Mouse (Mus musculus) left cerebral cortex, postnatal 25 days (tissue): Measurements from ENCODE around the gene Trim13. TPM values are rescaled to one million over a fixed set of nuclear protein-coding genes. Genes with fewer than 3 reads are reported as not detected.
"Not testable (repeated sequence)": the region's sequence is repeated elsewhere in the genome, so short reads cannot be mapped to it uniquely, and the experiment has no call there.

ENCODE experiments used
- DNase-seq, 2 experiments: peaks; one replicate each; pipeline ENCODE4 v3.0.0; 2022; ENCODE audit warnings: low spot score in 2 of 2, mixed read lengths in 1 of 2
- intact Hi-C: fragments of 180-260 bp; cut with DNase I; formaldehyde crosslinking; loops from one replicate; pipeline ENCODE4 v1.15.1; 2025
- microRNA-seq, 2 experiments: library from miRNA; unstranded; fragments of <30 nt; microRNA quantifications; one replicate each; pipeline ENCODE4 v1.2.0; 2022
- total RNA-seq, 2 experiments: library from RNA; stranded (reverse); gene quantifications; 2 replicates each; pipeline ENCODE4 v1.2.3; 2021

The Trim13 gene
- total RNA-seq, 2 experiments from 2014 or later, result 11.6 to 12.2 TPM

- DNase-seq, intact Hi-C loops: not testable (repeated sequence)
These were observed 8.0 kb downstream of the Trim13 start for GRCm38 (mm10) chr14:61606088-61606487.

GRCm38 (mm10) chr14:61607157-61607556 lies 9.1 kb downstream of the Trim13 start, which contains the start of gene Kcnrg:
TSS of gene Kcnrg (plus strand) at chr14:61607457.
- DNase-seq, result no peak
- intact Hi-C loops, result no loop called here

DNA sequence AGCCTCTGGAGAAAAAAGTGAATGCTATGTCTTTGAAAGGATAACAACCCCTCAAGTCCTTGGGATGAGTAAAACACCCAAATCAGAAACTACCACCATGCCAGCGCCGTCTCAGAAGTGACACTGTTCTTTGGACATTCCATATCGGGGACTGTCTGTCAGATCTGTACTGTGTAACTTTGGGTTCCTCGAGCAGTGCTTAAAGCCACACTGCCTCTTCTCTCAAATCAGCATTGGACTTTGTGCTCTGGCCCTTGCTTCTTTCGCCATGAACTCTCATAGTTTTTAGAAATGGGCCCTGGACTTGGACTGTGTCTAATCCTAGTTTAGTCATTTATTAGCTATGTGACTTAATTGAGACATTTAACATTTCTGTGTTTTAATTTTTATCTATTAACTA lies 13.7 kb downstream of the Trim13 start:
- intact Hi-C loops, result no loop called here

GRCm38 (mm10) chr14:61613319-61613718 lies 15.3 kb downstream of the Trim13 start:
- DNase-seq, result no peak
- intact Hi-C loops, result no loop called here

More for the DNA sequence above, 13.7 kb downstream of the Trim13 start:
- DNase-seq, result no peak

DNA sequence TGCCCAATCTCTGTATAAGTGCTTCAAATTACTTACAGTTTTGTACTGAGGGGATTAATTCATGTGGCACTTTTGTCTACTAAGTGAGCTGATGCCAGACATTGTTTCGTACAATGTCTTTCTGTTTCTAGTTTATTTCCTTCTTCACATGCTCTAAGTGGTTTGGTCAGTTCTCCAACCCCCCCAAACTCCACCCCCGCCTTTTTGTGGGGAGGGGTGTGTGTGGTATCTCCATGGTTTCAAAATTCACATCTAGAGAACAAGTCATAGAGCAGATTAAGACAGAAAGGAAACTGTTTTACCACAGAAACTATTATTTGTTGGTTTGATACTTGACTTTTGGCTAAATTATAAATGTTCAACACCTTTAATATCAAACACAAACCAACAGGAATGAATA lies 22.3 kb downstream of the Trim13 start:
- DNase-seq, result no peak
- intact Hi-C loops, result no loop called here

GRCm38 (mm10) chr14:61635969-61636368 lies 37.9 kb downstream of the Trim13 start:
- DNase-seq, result no peak
- intact Hi-C loops, result no loop called here

GRCm38 (mm10) chr14:61642668-61643067 lies 44.6 kb downstream of the Trim13 start:
- DNase-seq, result no peak
- intact Hi-C loops, result no loop called here

- intact Hi-C loops, result loop anchor here (5.0 kb wide), 2 partner anchors 43 to 88 kb away; partner anchors contain the start of gene Spryd7
- DNase-seq, result no peak
These were observed 47.5 kb downstream of the Trim13 start for GRCm38 (mm10) chr14:61645547-61645946.

- peak; percentile 16 to 26 for DNase-seq
- intact Hi-C loops, result loop anchor here (5.0 kb wide), 2 partner anchors 45 to 90 kb away; partner anchors contain the start of gene Spryd7
These were observed 49.3 kb downstream of the Trim13 start for GRCm38 (mm10) chr14:61647182-61647880.

DNA sequence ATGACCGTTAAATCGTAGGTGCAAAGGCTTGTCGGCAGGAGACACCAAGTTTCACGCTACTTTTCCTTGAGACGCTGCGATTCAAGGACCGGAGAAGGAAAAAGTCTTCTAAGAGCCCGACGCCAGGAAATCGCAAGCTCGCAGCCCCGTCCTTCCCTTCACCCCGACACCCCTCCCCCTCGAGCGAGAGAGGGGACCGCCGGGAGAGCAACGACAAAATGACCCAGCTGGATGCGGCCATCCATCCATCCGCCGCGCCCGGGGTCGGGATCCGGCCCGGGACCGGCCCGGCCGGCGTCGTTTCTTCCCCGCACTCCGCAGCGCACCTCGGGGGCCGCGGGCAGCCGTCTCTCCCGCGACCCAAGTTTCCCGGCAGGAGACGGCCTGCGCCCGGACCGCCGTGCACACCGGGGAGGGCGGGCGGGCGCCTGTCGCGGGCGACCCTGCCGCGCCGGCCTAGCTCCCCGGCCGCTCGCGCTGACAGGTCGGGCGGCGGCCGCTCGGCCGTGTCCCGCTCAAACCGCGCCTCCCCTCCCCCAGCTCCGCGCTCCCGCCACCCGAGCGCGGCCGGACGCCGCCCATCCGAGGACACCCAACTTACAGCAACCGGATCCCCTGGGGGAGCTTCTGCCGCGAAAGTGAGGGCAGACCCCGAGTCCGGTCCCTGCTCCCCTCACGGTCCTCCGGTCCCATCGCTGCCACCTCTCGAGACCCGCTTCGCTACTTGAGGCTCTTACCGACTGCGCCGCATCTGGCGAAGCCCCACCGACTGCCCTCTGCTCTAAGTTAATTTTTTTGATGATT lies 50.0 kb downstream of the Trim13 start:
- intact Hi-C loops, result loop anchor here (1.0 to 5.0 kb wide), 4 partner anchors 34 to 809 kb away; partner anchors contain the start of genes Gucy1b2 and Spryd7
- peak; percentile 13 to 16 for DNase-seq

- peak; percentile 95 to 97 for DNase-seq
- intact Hi-C loops, result loop anchor here (1.0 to 5.0 kb wide), 4 partner anchors 33 to 808 kb away; partner anchors contain the start of genes Gucy1b2 and Spryd7
These were observed 50.8 kb downstream of the Trim13 start for GRCm38 (mm10) chr14:61648685-61649504.

- intact Hi-C loops, result loop anchor here (2.0 to 5.0 kb wide), 2 partner anchors 392 to 602 kb away; no protein-coding TSS in a partner anchor
- peak; percentile 51 to 59 for DNase-seq
These were observed 52.4 kb downstream of the Trim13 start for GRCm38 (mm10) chr14:61650291-61650960.

Small RNAs within 50 kb of the gene (microRNA-seq; reads per million reads assigned to microRNA genes)
- gene Mir15a, result 1,171 to 1,588 reads per million in 2 experiments
- 169 to 431 reads per million in 2 experiments for gene Mir16-1

Other genes with a start within 250 kb of the Trim13 start
- gene Ebpl, start 237.8 kb upstream of the Trim13 start, total RNA-seq, result 1 to 10 TPM; 3.6 to 4.1 TPM
- 10 to 100 TPM; 75.3 to 76.8 TPM for gene Kpna3, start 158.4 kb upstream of the Trim13 start, total RNA-seq
- gene Spryd7, start 41.4 kb upstream of the Trim13 start, total RNA-seq, result 10 to 100 TPM; 46.1 to 48.7 TPM
- under 1 TPM; 0.55 to 0.83 TPM for gene Kcnrg, start 9.2 kb downstream of the Trim13 start, total RNA-seq